Mouse (Mus musculus) 3134 (cell line): ENCODE measurements around the gene Mbd3.

Experiments used
- DNase-seq: peaks from one replicate; pipeline ENCODE4 v3.0.0-alpha.2; 2011; ENCODE audit warnings: low spot score; ENCODE audit not compliant: insufficient read length; ENCODE audit errors: extremely low read depth

Mbd3 gene

DNA sequence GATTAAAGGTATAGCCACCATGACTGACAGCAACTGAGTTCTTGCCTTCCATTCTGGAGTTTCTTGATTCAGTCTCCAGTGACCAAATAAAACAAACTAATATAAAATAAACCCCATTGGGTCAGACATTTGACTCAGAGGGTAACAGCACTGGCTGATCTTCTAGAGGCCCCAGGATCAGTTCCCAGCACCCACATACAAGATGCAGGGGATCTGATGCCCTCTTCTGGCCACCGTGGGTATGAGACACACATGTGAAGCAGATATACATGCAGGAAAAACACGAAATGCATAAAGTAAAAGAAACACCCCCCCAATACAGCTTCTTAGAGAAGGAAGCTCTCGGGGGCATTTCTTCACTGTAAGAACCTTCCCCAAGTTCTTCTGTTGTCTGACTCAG is 25.7 kb upstream of the Mbd3 start:
- no peak for DNase-seq

DNA sequence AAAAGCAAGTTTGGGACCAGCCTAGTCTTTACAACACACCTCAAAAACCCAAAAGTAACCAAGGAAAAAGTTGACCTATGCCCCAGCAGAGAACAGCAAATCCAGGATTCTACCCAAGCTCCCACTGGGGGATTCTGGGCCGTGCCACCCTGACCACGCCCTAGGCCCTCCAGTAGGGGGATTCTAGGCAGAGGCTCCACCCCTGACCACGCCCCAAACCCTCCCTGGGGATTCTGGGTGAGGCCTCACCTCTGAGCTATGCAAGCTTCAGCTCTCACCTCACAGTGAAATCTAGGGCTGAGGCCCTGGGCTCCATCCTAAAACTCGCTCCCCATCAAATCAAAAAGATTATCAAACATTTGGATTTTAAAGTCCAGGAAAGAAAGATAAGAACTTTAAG is 24.2 kb upstream of the Mbd3 start:
- no peak for DNase-seq

GRCm38 (mm10) chr10:80421651-80422472 is 22.5 kb upstream of the Mbd3 start:
- DNase-seq: no peak

GRCm38 (mm10) chr10:80421208-80421607 is 21.9 kb upstream of the Mbd3 start:
- no peak for DNase-seq

DNA sequence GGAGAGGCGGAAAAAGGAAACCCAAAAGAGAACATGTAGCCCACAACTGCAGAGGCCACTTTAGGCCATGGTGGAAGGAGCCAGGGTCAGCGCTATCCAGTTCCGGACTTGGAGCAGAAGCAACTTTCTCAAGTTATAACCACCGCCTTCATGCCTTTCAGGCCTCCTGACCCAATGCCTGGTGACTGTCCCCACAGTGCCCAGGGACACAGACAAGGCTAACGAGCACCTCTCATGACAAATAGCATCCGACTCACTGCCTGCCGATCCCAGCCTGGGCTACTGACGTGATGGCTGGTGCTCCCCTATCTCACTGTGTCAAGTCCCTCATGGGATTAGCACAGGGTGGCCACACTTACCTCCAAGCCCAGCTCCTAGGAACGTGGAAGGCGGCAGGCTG is 21.4 kb upstream of the Mbd3 start:
- no peak for DNase-seq

GRCm38 (mm10) chr10:80419419-80419818 is 20.1 kb upstream of the Mbd3 start:
- no peak for DNase-seq

GRCm38 (mm10) chr10:80418311-80418710 is 19.0 kb upstream of the Mbd3 start:
- DNase-seq: peak; percentile 41

DNA sequence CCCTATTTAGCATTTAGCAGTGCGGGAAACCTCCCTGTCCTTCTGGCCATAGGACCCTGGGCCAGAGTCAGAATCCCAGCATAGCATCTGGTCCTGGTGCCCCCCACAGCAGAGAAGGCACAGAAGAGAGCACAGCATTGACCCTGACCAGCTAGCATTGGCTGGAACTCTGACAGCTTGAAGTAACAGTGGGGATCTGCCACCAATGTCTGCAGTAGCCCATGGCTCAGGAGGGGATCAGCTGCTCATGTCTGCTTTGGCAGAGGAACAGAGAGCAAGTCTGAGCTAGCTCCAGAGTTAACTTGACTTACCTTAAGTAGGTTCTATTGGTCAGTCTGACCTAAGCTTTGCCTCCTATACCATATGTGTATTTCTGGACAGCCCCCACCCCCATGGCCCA is 18.5 kb upstream of the Mbd3 start:
- DNase-seq: no peak

DNA sequence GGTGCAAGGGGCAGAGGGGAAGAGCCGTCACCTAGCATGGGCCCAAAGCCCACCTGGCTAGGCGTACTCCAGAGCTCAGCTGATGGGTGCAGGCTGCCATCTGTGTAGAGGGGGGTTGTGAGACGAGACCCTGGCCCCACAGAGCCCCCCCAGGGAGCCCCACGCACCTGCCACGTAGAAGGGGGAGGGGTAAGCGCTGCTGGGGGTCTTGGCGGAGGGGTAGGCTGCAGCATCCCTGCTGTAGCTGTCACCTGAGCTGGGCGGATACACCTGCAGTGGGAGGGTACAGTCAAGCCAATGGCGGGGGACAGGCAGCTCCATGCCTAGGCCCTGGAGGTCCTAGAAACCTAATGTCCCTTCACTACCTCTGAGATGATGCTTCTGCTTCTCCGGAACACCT is 18.0 kb upstream of the Mbd3 start:
- DNase-seq: no peak

GRCm38 (mm10) chr10:80415566-80415965 is 16.2 kb upstream of the Mbd3 start:
- no peak for DNase-seq

GRCm38 (mm10) chr10:80412656-80413541 is 13.5 kb upstream of the Mbd3 start:
- DNase-seq: no peak

GRCm38 (mm10) chr10:80407924-80408323 is 8.6 kb upstream of the Mbd3 start:
- no peak for DNase-seq

- DNase-seq: peak; percentile 84
These were observed 7.5 kb upstream of the Mbd3 start, which contains the start of gene Uqcr11 for GRCm38 (mm10) chr10:80406684-80407501. TSS of gene Uqcr11 (minus strand) at chr10:80406830.

- DNase-seq: no peak
These were observed 6.3 kb upstream of the Mbd3 start for GRCm38 (mm10) chr10:80405481-80406173.

DNA sequence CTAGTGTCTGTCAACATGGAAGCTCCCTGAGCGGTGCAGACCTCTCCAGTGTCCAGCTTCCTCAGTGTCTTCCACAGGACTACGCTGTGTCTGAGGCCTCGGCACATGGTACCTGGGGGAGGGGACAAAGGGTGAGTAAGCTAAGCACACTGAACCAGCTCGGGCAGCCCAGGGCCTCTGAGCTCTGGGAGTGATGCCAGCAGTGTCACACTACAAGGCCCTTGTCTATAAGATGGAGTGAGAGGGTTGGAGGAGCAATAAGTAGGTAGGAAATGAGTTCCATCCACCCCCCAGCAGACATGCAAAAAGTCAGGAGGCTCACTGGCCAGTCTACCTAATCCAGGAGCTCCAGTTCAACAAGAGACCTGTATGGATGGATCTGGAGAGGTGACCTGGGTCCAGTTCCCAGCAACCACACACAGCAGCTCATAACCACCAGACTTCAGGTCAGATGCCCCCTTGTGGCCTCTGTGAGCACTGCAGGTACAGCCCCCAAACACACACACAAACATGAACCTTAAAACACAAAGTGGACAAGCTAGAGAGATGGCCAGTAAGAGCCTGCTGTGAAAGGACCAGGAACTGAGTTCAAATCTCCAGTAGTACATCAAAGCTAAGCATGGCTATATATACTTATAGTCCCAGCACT is 3.8 kb upstream of the Mbd3 start:
- DNase-seq: no peak

DNA sequence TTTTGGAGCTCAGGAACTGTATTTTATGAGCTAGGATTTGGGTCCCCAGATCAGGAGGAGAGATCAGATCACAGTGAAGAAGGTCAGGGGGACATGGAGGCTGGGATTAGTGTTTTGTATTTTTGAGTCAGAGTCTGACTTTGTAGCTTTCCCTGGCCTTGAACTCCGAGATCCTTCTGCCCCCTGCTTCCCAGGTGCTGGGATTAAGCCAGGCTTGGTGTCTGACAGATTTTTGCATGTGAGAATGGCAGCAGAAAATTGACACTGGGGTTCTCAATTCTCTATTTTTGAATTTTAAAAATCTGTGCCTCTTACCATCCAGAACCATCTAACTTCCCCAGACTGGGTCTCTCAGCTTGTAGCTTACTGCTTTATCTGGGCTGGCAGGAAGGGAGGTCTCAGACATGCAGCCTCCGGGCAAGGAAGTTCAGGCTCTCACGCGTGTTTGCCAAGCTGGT is 1.4 kb upstream of the Mbd3 start:
- DNase-seq: no peak

DNA sequence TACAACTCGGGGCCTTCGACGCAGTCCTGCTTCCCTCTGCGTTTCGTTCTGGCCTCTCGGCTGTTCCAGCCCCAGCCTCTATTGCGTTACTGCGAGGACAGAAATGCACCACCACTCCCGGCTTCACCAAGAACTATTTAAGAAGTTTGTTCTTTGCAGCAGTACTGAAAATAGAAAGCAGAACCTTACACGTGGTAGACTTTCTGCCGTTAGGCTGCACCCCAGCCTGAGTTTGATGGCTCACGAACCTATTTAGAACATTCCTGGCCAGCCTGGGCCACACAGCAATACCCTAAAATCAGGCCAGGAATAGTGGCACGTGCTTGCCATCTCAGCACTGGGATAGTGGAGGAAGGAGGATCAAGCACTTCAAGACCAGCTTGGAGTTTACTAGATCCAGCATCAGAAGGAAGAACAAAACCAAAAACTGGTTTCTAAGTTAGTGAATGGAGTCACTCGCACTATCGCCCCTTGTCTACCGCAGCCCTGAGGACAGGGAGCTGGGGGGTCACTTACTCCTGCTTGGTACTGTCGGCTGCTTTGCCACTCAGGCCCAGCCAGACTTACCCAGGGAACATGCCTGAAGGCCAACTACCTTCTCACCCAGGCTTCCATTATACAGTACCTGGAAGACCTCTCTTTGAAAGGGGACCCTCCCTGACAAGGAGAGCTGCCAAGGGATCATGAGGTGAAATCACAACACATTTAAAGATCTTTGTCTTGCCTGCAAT is 788 bp upstream of the Mbd3 start:
- no peak for DNase-seq

DNA sequence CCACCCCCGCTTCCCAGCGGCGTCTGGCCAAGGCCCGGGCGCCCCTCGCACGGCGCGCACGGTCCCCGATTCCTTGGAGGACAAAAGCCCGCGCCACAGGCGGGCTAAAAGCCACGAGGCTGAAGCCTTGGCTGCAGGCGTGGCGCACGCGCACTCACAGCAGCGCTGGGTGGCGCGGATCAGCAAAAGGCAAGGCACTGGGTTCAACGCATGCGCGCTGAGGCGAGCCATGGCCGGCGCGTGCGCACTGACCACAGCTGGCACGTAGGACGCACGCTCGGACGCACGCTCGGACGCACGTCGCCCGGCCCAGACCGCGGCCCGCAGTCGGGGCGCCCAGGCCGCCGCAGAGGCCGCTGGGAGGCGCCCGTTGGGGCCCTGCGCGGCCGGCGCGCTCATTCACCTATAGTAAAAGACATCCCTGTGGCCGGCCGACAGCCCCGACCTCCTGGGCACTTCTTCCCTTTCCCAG is 595 bp downstream of the Mbd3 start:
- DNase-seq: peak; percentile 99

- no peak for DNase-seq
These were observed 1.2 kb downstream of the Mbd3 start for GRCm38 (mm10) chr10:80398174-80398535.
